Mouse (Mus musculus) retina, adult 2 months (tissue): Measurements from ENCODE around the gene Tmco1.
"Not testable (repeated sequence)": the region's sequence is repeated elsewhere in the genome, so short reads cannot be mapped to it uniquely, and the experiment has no call there.

ENCODE experiments used
- DNase-seq: peaks from one replicate; pipeline ENCODE4 v3.0.0-alpha.2; 2012; ENCODE audit warnings: low read depth, low spot score

Gene Tmco1

GRCm38 (mm10) chr1:167336398-167336797, 28.2 kb downstream of the Tmco1 start:
- no peak for DNase-seq

DNA sequence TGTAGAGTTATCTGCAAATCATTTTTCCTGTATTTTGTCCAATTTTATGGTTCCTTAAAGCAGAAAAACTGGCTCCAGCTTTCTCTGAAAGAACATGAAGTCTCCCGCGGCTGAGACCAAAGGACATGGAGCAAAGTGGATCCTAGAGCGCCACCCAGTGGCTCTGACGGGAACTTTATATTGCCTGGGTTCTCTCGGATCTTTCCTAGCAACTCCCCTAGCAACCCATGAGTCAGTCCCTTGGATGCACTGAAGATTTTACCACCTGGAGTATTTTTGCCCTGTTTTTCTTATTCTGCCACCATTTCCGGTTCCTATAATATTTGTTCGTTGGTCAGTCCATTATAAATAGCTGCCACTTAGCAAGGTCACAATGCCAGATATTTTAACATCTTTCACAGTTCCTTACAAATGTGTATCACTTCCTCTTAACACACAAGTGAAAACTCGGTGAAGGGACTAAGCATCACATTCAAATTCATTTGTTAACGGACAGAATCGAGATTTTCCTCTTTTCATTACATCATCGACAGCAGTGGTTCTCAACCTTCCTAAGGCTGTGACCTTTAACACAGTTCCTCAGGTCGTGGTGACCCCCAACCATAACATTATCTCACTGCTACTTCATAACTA, 29.4 kb downstream of the Tmco1 start:
- DNase-seq, result peak; percentile 54

- no peak for DNase-seq
These were observed 31.1 kb downstream of the Tmco1 start for GRCm38 (mm10) chr1:167339177-167339781.

DNA sequence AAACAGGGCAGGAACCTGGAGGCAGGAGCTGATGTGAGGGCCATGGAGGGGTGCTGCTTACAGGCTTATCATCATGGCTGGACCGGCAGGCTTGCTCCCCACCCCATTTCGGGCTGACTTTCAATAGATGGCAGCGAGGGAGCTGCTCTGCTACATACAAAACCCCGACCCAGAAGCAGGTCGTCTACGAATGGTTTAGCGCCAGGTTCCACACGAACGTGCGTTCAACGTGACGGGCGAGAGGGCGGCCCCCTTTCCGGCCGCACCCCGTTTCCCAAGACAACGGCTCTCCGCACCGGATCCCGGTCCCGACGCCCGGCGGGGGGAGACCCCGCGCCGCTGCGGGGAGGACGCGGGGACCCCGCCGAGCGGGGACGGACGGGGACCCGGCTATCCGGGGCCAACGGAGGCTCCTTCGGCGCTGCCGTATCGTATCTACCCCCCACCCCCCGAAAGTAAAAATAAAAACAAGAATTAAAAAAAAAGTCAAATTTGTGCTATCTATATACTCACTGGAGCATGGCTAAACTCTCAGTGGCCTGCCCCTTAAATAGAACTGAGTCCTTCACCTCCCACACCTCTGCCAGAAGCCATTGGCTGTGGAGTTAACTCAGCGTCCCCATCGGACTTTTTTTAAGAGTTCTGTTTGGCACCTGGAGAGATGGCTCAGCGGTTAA, 32.1 kb downstream of the Tmco1 start:
- no peak for DNase-seq

GRCm38 (mm10) chr1:167340910-167341528, 32.8 kb downstream of the Tmco1 start:
- DNase-seq, result no peak

DNA sequence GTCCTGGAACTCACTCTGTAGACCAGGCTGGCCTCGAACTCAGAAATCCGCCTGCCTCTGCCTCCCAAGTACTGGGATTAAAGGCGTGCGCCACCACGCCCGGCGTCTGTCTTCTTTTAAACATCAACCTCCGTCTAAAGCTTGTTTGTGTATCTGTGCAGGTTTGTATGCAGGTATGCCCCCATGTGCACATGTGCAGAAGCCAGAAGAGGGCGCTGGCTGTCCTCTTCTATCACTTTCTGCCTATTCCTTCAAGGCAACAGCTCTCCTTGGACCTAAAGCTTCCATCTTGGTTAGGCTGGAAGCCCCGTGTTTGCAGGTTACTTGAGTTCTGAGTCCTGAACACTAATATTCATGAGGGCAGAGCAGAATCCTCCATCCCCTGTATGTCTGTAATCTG, 34.7 kb downstream of the Tmco1 start:
- no peak for DNase-seq

GRCm38 (mm10) chr1:167345994-167346520, 37.9 kb downstream of the Tmco1 start:
- not testable (repeated sequence) for DNase-seq

DNA sequence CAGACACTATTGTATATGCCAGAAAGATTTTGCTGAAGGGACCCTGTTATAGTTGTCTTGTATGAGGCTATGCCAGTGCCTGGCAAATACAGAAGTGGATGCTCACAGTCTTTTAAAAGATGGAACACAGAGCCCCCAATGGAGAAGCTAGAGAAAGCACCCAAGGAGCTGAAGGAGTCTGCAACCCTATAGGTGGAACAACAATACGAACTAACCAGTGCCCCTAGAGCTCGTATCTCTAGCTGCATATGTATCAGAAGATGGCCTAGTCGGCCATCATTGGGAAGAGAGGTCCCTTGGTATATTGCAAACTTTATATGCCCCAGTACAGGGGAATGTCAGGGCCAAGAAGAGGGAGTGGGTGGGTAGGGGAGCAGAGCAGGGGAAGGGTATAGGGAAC, 41.0 kb downstream of the Tmco1 start:
- not testable (repeated sequence) for DNase-seq

GRCm38 (mm10) chr1:167349815-167350596, 41.8 kb downstream of the Tmco1 start, which contains the start of gene Aldh9a1:
Gene Aldh9a1, plus strand, starts transcription at chr1:167349991.
- peak; percentile 65 for DNase-seq

DNA sequence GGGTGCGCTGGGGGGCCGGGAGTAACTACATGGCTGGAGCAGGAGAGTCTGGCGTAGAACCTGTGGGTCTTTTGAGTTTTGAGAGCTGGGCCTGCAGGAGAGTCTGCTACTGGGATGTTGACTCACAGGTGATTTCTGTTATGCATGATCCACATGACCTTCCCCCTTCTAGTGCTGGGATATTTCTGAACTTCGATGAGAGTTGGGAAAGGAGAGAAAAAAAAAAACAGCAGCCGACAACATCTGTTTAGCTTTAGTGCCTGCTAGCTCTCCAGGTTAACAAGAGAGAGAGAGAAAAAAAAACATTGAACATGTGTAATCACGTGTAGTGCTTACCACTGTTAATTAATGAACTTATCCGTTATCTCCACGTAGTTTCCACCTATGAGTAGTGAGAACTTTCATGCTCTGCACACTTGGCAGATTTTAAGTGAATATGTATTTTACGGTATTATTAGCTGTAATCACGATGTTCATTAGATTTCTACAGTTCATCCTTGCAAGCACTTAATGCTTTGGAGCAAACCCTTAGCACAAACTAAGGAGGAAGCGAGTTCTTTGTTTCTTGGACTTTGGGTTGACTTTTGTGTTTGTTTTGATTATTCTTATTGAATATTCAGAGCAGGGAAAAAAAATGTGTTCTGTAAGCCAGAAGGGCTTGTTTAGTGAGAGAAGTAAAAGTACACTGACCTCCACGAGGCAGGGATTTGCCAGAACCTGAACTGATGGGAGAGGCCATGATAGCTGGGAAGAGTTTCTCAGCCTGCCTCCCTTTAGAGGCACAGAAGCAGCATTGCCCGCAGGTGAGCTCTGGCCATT, 42.6 kb downstream of the Tmco1 start:
- DNase-seq, result no peak

- DNase-seq, result no peak
These were observed 44.2 kb downstream of the Tmco1 start for GRCm38 (mm10) chr1:167352403-167352802.

GRCm38 (mm10) chr1:167357387-167357786, 49.2 kb downstream of the Tmco1 start:
- DNase-seq, result no peak

- DNase-seq, result no peak
These were observed 50.6 kb downstream of the Tmco1 start for GRCm38 (mm10) chr1:167358731-167359130.

- no peak for DNase-seq
These were observed 52.1 kb downstream of the Tmco1 start for GRCm38 (mm10) chr1:167360268-167360667.

GRCm38 (mm10) chr1:167362819-167363218, 54.6 kb downstream of the Tmco1 start:
- DNase-seq, result no peak

- DNase-seq, result no peak
These were observed 55.1 kb downstream of the Tmco1 start for GRCm38 (mm10) chr1:167363322-167363721.

DNA sequence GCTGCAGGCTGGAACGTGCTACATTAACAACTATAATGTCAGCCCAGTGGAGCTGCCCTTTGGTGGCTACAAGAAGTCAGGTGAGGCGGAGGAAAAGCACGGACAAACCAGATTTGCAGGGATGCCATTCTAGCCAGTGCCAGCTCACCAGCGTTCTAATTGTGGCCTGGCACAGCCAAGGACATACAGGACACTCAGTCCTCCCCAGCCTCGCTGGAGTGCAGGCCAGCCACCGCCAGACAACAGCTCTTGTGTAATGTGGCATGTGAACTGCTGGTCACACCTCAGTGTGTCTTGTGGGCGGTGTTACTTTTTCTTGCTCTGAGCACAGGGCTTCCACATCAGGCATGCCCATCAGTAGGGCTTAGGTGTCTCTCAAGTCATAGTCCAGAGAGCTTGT, 57.6 kb downstream of the Tmco1 start:
- DNase-seq, result no peak

- DNase-seq, result no peak
These were observed 58.4 kb downstream of the Tmco1 start for GRCm38 (mm10) chr1:167366621-167367020.

DNA sequence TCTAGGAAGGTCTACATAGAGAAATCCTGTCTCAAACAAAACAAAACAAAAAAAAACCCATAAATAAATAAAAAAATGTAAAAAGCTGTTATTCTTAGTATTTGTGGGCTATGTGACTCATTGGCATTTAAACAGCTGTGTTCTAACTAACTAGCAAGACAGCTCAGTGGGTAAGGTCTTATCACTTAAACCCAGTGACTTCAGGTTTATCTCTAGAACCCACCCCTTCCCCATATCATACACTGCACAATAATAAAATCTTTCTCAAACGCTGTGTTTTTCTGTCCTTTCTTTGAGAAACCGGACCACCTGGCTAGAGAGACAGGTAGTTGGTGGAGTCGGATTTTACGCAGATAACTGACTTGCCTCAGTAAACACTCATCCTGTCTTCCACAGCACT, 59.8 kb downstream of the Tmco1 start:
- no peak for DNase-seq

- no peak for DNase-seq
These were observed 60.3 kb downstream of the Tmco1 start for GRCm38 (mm10) chr1:167368513-167368912.

DNA sequence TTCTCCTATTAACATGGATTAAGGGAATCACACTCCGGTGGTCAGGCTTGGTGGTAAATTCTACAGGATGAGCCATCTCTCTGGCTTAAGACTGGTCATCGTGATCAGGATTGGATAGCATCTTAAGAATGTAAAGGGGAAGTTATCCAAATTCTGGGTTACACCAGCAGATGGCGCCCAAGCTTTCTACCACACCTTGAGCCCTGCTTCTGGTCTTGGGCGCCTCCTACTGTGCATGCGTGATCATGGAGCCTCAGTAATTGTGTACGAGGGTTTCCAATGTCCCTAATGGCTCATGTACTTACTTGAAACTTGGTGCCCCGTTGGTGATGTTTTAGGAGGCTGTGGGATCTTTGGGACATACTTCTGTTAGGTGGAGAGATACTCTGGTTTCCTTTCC, 61.7 kb downstream of the Tmco1 start:
- DNase-seq, result peak; percentile 64
